Mouse (Mus musculus) heart, embryonic 10.5 days (tissue): Measurements from ENCODE around the gene Gtpbp1. TPM values are rescaled to one million over a fixed set of nuclear protein-coding genes. Genes with fewer than 3 reads are reported as not detected.
A peak's percentile ranks its signal among the peaks of the same experiment; 100 is the strongest.
"Not testable (repeated sequence)": the region's sequence is repeated elsewhere in the genome, so short reads cannot be mapped to it uniquely, and the experiment has no call there.

ENCODE experiments used
- DNase-seq: peaks from one replicate; pipeline ENCODE4 v3.0.0-alpha.2; 2017; ENCODE audit warnings: low spot score
- H3K27ac ChIP-seq: fragments of 300-500 bp; sonication (generic); 2 replicates; pipeline ENCODE4 v1.5.1; 2016; ENCODE audit warnings: mild to moderate bottlenecking
- H3K27me3 ChIP-seq: fragments of 300-500 bp; sonication (generic); 2 replicates; pipeline ENCODE4 v1.6.1; 2016; ENCODE audit warnings: mild to moderate bottlenecking; ENCODE audit not compliant: poor library complexity, insufficient read depth, severe bottlenecking
- H3K36me3 ChIP-seq: fragments of 300-500 bp; sonication (generic); 2 replicates; pipeline ENCODE4 v1.6.1; 2016; ENCODE audit warnings: mild to moderate bottlenecking, moderate library complexity
- H3K4me1 ChIP-seq: fragments of 300-500 bp; sonication (generic); 2 replicates; pipeline ENCODE4 v1.6.1; 2016; ENCODE audit warnings: mild to moderate bottlenecking
- H3K4me3 ChIP-seq: fragments of 300-500 bp; sonication (generic); 2 replicates; pipeline ENCODE4 v1.5.1; 2016; ENCODE audit warnings: mild to moderate bottlenecking, moderate library complexity
- H3K9me3 ChIP-seq: fragments of 300-500 bp; sonication (generic); 2 replicates; pipeline ENCODE4 v1.6.1; 2016; ENCODE audit warnings: mild to moderate bottlenecking, moderate library complexity
- WGBS: fragments of 180-500 bp; shearing (Covaris S2); methylation state at CpG from one replicate; pipeline ENCODE4 v1.1.7; 2016; 5-methylcytosine and 5-hydroxymethylcytosine counted together
- polyA plus RNA-seq: library from polyadenylated mRNA; unstranded; fragments of >200 nt; fragmentation: Nextera tagmentation; extraction: Ambion mirVana; gene quantifications from 2 replicates; pipeline ENCODE4 v1.2.1, GENCODE M21; 2016

The Gtpbp1 gene
- polyA plus RNA-seq, 1 experiment from 2014 or later = 38.1 TPM

DNA sequence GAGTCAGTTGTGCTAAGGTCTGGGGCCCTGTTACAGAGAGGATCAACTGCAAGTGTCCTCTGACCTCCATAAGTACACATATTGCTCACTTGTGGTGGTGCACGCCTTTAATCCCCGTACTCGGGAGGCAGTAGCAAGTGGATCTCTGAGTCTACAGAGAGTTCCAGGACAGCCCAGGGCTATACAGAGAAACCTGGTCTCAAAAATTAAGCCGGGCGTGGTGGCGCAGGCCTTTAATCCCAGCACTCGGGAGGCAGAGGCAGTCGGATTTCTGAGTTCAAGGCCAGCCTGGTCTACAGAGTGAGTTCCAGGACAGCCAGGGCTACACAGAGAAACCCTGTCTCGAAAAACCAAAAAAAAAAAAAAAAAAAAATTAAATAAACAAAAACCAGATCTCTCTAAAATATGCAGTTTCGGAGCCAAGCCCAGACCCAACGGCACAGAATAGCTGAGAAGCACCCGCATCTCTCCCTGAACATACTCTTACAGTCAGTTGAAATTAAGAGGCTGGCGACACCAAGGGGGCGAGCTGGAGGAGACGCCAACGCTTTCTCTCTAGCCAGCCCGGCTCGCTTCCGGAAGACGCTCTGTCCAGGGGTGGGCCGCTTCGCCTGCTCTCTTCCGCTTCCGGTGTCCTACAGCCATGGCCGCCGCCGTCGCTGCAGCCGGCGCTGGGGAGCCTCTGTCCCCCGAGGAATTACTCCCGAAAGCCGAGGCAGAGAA is 20.2 kb upstream of the Gtpbp1 start, which contains the start of gene Tomm22:
TSS of gene Tomm22 (plus strand) at position 613 of the 723 bp plus-strand sequence.
- Histone ChIP-seq H3K27ac (peak within 1 kb of the TSS; percentile 95), H3K4me3 (peak within 1 kb of the TSS; percentile 97), H3K4me1 (peaks cover 18% of the 10 kb centered on the region), H3K27me3 (no peaks in the 10 kb centered on the region), H3K9me3 (no peaks in the 10 kb centered on the region), H3K36me3 (peaks cover 50% of the 10 kb centered on the region)
- peak; percentile 95 for DNase-seq
- WGBS = 20% methylated on average over 33 of the region's 33 CpGs

DNA sequence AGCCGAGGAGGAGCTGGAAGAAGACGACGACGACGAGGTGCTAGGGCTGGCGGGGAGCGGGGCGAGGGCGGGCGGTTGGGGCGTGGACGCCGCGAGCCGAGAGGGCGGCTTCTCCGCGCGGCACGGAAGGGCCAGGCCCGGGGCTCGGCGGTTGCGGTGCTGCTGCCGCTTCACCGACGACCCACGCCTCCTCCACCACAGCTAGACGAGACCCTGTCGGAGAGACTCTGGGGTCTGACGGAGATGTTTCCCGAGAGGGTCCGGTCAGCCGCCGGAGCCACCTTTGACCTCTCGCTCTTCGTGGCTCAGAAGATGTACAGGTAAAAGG is 19.7 kb upstream of the Gtpbp1 start:
- Histone ChIP-seq H3K36me3 (peaks cover 49% of the 10 kb centered on the region), H3K9me3 (no peaks in the 10 kb centered on the region), H3K27me3 (no peaks in the 10 kb centered on the region), H3K4me1 (peaks cover 18% of the 10 kb centered on the region), H3K27ac (peak overlapping the region; percentile 95), H3K4me3 (peak overlapping the region; percentile 97)
- DNase-seq = no peak
- WGBS = 0% methylated on average over 37 of the region's 37 CpGs

DNA sequence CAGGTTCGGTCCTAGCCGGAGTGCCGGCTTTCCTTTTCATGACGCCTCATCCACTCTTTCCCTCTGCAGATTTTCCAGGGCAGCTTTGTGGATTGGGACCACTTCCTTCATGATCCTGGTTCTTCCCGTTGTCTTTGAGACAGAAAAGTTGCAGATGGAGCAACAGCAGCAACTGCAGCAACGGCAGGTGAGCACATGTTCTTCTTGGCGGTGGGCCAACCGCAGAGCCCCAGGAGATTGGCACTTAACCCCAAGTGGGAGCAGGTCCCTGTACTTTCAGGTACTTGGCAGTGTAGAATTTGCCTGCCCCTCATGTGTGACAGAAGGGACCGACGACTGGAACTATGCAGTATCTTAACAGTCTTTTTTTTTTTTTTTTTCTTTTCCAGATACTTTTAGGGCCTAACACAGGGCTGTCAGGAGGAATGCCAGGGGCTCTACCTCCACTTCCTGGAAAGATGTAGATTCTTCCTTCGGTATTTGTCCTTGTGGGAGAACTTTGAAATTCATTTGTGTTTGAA is 18.8 kb upstream of the Gtpbp1 start:
- peak overlapping the region; percentile 97 for H3K4me3 ChIP-seq
- DNase-seq, H3K27me3 ChIP-seq, H3K9me3 ChIP-seq, H3K27ac ChIP-seq: not testable (repeated sequence)
- H3K4me1 ChIP-seq = peaks cover 10% of the 10 kb centered on the region
- H3K36me3 ChIP-seq = peaks cover 51% of the 10 kb centered on the region
- 83% methylated on average over 11 of the region's 11 CpGs for WGBS

DNA sequence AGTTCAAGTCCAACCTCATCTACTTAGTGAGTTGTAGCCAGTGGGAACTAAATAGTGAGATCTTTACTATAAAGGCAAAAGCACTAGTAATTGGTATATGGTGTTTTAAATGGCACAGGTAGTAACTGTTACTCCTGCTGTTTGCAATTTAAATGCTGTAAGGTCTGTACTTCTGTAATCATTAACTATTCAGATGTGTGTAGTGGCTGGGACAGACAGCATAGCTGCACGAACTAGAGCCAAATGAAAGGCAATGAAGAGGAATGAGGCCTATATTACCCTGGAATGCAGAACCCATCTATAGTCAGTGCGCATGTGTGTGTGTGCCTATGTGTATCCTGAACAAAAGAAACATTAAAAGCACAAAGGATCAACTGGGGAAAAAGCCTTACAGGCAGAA is 12.7 kb upstream of the Gtpbp1 start:
- WGBS = 90% methylated on average over 2 of the region's 2 CpGs
- Histone ChIP-seq H3K9me3 (no peaks in the 10 kb centered on the region), H3K27me3 (no peaks in the 10 kb centered on the region), H3K4me1 (peaks cover 21% of the 10 kb centered on the region), H3K36me3 (peaks cover 48% of the 10 kb centered on the region), H3K4me3 (no peak overlapping the region), H3K27ac (no peak overlapping the region)
- DNase-seq = no peak

DNA sequence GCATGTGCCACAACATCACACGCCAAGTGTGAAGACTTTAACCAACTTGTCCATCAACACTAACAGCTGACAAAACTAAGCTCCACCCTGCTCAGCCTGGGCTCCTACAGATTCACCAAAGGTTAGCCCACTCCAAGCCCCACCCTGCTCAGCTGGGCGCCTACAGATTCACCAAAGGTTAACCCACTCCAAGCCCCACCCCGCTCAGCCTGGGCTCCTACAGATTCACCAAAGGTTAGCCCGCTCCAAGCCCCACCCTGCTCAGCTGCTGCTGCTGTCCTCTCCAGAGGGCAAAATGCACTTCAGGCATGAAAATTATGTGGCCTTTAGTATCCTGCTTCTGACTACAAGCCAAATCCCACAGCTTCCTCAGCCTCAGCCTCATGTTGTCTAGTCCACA is 8.7 kb upstream of the Gtpbp1 start:
- 82% methylated on average over 4 of the region's 4 CpGs for WGBS
- Histone ChIP-seq H3K27ac (peak overlapping the region; percentile 59), H3K9me3 (no peaks in the 10 kb centered on the region), H3K4me3 (no peak overlapping the region), H3K4me1 (peaks cover 58% of the 10 kb centered on the region), H3K36me3 (peaks cover 9% of the 10 kb centered on the region), H3K27me3 (no peaks in the 10 kb centered on the region)
- DNase-seq = no peak

DNA sequence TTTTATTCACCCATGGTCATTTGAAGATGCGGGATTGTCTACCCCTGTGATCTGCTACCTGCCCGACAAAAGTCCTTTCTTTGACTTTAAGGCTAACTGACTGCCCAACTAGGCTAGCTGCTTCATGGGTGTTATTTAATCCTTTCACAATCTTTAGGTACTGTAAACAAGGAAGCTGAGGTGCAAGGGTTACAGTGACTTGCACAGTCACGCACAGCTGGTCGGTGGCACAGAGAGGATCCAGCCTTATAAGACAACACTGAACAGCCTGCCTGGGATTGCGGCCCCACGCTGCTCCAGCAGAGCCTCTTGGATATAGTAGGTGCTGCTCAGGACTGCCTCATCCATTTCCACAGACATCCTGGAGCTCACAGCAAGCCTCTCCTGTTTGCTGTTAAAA is 7.5 kb upstream of the Gtpbp1 start:
- DNase-seq = no peak
- WGBS = 75% methylated on average over 6 of the region's 6 CpGs
- peaks cover 2% of the 10 kb centered on the region; the same call in 1 of the 2 replicates for H3K36me3 ChIP-seq
- peaks cover 58% of the 10 kb centered on the region for H3K4me1 ChIP-seq
- peak overlapping the region; percentile 86 for H3K4me3 ChIP-seq
- no peaks in the 10 kb centered on the region for H3K9me3 ChIP-seq
- H3K27ac ChIP-seq = peak overlapping the region; percentile 37; the same call in 1 of the 2 replicates
- no peaks in the 10 kb centered on the region for H3K27me3 ChIP-seq

DNA sequence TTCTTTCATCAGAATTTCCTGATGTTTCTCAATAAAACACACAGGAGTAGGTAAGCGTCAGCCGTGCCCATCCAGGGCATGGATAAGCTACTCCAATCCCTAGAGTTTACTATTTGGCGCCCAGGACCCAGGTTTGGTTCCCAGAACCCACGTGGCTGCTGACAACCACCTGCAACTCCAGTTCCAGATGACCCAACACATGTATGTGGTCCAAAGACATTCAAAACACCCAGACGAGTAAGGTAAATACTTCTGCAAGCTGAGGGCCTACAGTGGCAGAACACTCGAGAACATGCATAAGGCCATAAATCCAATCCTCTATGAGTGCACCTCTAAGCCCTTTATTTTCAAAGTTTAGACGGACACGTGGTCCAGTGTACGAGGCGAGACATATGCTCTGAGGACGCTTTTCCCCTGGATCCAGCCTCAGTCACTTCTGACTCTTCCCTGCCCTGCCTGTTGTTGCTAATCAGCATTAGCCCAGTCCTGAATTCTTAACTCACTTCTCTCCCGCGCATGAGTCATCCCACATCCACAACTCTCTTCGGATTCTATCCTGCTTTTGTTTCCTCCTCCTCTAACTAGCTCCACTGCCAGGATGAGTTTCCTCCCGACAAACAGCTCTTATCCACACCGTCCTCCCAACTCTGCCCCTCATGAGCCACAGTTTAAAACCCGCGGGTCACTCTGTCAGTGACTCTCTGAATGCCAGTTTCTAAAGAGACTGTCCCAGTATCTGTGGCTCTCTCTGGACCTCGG is 6.8 kb upstream of the Gtpbp1 start:
- H3K9me3 ChIP-seq = no peaks in the 10 kb centered on the region
- H3K4me3 ChIP-seq = peak overlapping the region; percentile 86
- 57% methylated on average over 19 of the region's 19 CpGs for WGBS
- H3K27me3 ChIP-seq = no peaks in the 10 kb centered on the region
- H3K27ac ChIP-seq = peak overlapping the region; percentile 37; the same call in 1 of the 2 replicates
- peaks cover 61% of the 10 kb centered on the region for H3K4me1 ChIP-seq
- peaks cover 2% of the 10 kb centered on the region; the same call in 1 of the 2 replicates for H3K36me3 ChIP-seq
- DNase-seq = no peak

DNA sequence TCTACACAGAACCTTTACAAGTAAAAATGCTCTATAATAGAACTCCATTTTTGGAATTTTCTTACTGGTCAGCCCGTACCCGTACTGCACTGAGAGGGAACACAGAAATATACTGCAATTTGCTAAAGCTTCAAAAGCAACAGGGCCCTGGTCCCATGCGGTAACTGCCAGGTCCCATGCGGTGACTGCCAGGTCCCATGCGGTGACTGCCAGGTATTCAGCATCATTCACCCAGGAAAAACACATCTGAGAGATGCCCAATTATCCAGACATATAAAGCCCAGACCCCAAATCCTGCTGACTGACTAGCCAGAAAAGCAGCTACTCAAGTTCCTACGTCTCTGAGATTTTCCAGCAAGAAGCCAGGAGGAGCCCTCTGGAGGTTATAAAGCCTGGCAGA is 6.0 kb upstream of the Gtpbp1 start:
- no peak overlapping the region for H3K27ac ChIP-seq
- H3K4me1 ChIP-seq = peaks cover 65% of the 10 kb centered on the region
- no peaks in the 10 kb centered on the region for H3K9me3 ChIP-seq
- 85% methylated on average over 6 of the region's 6 CpGs for WGBS
- H3K4me3 ChIP-seq = peak overlapping the region; percentile 86
- no peaks in the 10 kb centered on the region for H3K27me3 ChIP-seq
- peaks cover 2% of the 10 kb centered on the region; the same call in 1 of the 2 replicates for H3K36me3 ChIP-seq
- DNase-seq = no peak

DNA sequence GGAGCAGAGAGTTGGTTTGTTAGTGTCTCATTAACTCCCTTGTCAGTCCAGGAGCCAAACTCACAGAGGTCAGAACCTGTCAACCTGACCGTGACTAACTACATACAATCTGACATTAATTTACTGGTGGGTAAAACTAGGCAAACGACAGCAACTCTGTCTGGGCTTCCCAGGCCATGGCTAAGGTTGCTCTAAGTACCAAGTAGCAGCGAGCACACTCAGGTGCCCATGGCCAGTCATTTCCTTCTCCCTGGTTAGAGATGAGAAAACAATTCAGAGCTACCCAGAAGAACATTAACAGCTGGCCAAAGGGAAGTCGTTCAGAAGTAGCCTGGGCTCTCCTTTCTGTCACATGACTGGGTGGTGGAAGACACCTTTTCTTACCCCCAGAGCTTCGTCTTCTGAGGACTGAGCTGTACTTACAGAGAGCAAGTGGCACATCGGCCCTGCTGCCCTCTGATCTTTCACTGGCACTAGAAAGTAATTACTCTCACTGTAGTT is 5.5 kb upstream of the Gtpbp1 start:
- H3K4me1 ChIP-seq = peaks cover 66% of the 10 kb centered on the region

DNA sequence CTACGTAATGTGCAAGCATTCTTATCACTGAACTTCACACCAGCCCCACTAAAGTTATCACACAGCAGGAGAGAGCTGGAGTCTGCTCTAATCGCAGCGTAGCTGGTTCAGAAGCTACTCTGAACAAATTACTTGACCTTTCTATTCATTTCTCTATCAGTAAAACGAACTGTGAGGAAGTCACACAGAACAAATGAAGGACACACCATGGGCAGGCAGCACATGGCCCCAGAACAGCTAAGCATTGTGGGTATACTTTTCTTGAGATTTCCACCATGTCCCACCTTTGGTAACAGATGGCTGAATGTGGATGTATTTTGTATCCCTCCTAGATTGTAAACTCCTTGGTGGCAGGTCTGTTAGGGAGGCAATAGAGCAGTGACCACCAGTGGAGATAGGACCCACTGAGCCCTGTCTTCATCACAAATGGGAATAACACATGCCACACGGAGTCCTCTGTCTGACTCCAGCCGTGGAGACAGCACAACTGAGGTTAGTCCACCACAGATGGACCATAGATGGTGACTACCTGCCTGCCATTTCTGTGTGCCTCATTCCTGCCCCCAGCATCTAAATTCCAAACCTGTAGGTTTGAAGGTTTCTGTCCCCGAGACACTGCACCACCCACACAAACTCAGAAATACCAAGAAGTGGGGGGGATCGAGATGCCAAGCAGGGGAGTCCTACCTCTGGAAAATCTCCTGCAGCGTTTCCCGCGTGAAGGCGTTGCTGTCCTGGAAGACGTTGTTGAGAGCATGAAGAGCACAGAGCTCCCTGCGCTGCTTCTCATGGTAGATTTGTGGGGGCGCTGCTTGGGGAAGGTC is 4.4 kb upstream of the Gtpbp1 start:
- H3K36me3 ChIP-seq = no peaks in the 10 kb centered on the region
- H3K4me3 ChIP-seq = peak overlapping the region; percentile 86
- H3K9me3 ChIP-seq = no peaks in the 10 kb centered on the region
- 3% methylated on average over 15 of the region's 15 CpGs for WGBS
- peaks cover 64% of the 10 kb centered on the region for H3K4me1 ChIP-seq
- DNase-seq = no peak
- no peaks in the 10 kb centered on the region for H3K27me3 ChIP-seq
- peak overlapping the region; percentile 95 for H3K27ac ChIP-seq

More for the DNA sequence above, 5.5 kb upstream of the Gtpbp1 start:
- Histone ChIP-seq H3K27me3 (no peaks in the 10 kb centered on the region), H3K27ac (peak overlapping the region; percentile 95), H3K4me3 (peak overlapping the region; percentile 86), H3K9me3 (no peaks in the 10 kb centered on the region), H3K36me3 (0 out of 2 replicates have a peak, but pooled peaks cover 2% of the 10 kb centered on the region)
- DNase-seq = no peak
- whole genome bisulfite sequencing = 43% methylated on average over 6 of the region's 6 CpGs

DNA sequence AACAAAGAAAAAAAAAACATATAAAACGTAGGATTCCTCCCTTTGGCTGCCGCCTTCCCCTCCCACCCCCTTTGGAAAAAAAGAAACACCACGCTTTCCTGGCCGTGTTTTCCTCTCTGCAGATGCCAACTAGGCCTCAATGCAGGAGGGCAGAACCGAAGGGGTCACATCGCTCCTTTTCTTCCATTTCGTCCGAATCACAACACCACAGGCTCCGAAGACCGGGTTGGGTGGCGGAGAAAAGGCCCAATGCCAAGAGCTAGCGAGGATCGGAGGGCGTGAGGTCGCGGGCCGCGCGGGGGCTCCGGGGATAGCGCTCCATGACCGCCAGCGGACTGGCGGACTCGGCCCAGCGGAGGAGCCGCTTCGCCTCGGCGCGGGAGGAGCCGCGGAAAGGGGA is 3.5 kb upstream of the Gtpbp1 start:
- WGBS = under 1% methylated on average over 33 of the region's 33 CpGs
- peak overlapping the region; percentile 95 for H3K27ac ChIP-seq
- no peak for DNase-seq
- H3K36me3 ChIP-seq = no peaks in the 10 kb centered on the region
- peaks cover 66% of the 10 kb centered on the region for H3K4me1 ChIP-seq
- H3K27me3 ChIP-seq = no peaks in the 10 kb centered on the region
- H3K4me3 ChIP-seq = peak overlapping the region; percentile 86
- H3K9me3 ChIP-seq = no peaks in the 10 kb centered on the region

DNA sequence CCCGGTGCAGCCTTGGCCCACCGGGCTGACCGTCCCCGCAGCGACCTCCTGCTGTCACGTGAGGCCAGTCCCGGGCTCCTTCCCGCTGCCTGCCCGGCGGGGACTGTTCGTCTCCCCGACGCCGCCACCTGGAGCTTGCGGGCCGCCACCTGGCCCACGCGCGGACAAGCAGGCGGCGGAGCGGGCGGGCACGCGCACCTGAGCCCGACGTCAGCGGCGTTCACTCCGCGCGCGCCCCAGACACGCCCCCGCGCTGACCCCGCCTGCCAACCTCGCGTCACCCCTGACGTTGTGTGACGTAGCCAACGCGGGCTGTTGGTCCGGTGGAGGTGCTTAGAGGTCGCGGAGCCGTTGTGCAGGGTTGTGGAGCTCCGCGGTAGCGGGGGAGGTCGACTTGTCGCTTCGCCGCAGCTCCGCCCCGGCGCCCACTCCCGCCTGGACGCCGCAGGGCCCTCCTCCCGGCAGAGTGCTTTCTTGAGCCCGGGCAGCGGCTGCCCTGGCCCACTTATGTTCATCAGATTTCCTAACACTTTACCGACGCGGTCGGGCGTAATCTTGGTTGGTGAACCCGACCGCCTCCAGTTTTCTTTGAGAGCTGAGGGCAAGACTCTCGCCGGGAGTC is 2.9 kb upstream of the Gtpbp1 start, which contains the start of gene Josd1:
TSS of gene Josd1 (minus strand) at position 274 of the 622 bp plus-strand sequence.
- Histone ChIP-seq H3K9me3 (no peaks in the 10 kb centered on the region), H3K27me3 (no peaks in the 10 kb centered on the region), H3K36me3 (no peaks in the 10 kb centered on the region), H3K4me1 (peaks cover 65% of the 10 kb centered on the region), H3K4me3 (peak within 1 kb of the TSS; percentile 86), H3K27ac (peak within 1 kb of the TSS; percentile 95)
- peak; percentile 98 for DNase-seq
- WGBS = under 1% methylated on average over 69 of the region's 72 CpGs
